Mouse (Mus musculus) cerebellum, adult 9-11 months (tissue): ENCODE data around the gene Marveld3.

Experiments
- DNase-seq: peaks from one replicate; pipeline ENCODE4 v3.0.0; 2022

Gene Marveld3

DNA sequence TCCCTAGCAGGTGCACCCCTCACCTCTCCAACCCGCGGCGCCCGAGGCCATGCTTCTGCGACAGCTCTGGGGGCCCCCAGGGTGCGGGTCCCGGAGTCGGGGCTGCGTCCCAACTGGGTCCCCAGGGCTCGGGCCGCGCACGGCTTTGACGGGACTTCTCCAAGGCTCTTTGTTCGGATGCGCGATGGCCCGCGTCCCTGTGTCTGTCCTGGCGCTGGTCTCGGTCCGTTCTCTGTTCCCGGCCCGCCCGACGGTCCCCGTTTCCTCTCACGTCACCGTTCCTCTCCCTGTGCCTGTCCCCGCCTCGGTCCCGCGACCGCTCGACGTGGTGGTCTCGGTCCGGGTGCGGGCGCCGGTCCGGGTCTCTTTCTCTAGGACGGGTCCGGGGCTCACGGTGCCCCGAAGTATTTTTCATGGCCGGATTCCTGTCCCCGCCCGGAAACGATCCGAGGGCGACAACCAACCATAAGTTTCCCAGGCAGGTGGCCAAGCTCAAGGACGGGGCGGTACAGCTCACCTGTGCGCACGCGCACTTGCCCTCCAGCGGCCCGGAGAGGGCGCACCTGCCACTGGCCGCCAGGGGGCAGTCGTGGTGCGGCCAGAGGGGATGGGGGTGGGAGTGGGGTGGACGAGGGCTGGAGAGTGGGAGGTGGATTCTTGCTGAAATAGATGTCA, at the start of gene Marveld3:
TSS of gene Marveld3 (minus strand) at position 511 of the 675 bp plus-strand sequence.
- no peak for DNase-seq

DNA sequence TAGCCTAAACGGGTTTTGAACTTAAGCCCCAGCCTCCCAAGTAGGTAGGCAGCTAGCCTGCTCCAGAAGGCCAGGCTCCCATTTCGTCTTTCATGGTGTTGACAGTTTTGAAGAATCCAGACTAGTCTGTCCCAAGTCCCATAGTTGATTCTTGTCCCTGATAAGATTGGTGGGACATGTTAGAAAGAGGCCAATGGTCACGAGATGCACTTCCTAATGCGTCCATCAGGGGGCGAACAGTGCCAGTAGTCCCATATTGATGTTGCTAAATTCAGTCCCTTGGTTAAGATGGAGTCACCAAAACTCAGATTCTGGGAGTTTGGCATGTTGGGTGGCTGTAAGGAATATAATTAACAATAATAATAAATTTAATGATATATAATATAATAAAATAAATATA, 48.9 kb upstream of the Marveld3 start:
- DNase-seq: peak; percentile 6

DNA sequence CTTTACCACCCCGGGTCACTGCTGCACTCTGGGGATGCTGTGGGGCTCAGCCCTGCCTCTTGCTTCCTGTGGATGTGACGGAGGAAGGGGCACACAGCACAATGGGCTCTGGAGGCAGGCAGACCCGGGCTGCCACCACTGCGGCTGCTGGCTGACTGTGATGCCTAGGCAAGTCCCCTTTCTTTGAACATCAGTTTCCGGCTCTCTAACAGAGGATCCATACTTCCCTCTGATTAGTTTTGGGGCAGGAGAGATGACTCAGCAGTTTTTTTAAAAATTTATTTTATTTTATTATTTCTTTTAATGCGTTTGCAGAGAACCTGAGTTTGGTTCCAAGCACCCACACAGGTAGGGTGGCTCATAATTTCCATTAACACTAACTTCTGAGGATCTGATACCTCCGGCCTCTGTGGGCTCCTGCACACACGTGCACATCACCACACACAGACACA, 47.0 kb upstream of the Marveld3 start:
- DNase-seq: no peak

DNA sequence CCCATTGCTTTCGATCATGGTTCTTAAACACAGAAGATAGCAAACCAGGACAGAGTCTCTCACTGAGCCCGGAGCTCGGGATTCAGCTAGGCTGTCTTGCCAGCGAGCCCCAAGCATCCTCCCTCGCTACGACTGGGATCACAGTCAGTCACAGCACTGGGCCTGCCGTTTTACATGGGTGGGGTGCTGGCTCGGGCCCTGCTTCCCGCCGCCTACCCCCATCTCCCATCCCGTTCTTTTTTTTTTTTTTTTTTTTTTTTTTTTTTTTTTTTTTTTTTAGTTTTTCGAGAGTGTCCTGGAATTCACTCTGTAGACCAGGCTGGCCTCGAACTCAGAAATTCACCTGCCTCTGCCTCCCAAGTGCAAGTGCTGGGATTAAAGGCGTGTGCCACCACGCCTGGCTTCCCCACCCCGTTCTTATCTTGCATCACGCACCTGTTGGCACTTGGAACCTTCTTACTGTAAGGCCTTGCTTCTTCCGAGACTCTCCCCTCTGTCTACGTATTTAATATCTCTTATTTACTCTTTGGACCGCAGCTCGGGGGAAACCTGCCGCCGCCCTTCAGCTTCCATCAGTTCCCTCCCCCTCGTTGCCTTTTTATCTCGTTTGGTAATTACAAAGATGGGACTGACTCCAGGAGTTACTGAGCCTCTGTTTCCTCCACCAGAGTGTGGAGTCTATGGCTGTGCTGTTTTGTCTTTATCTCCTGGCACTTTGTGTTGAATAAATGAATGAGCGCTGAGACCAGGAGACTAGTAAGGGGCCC, 46.4 kb upstream of the Marveld3 start:
- DNase-seq: no peak

DNA sequence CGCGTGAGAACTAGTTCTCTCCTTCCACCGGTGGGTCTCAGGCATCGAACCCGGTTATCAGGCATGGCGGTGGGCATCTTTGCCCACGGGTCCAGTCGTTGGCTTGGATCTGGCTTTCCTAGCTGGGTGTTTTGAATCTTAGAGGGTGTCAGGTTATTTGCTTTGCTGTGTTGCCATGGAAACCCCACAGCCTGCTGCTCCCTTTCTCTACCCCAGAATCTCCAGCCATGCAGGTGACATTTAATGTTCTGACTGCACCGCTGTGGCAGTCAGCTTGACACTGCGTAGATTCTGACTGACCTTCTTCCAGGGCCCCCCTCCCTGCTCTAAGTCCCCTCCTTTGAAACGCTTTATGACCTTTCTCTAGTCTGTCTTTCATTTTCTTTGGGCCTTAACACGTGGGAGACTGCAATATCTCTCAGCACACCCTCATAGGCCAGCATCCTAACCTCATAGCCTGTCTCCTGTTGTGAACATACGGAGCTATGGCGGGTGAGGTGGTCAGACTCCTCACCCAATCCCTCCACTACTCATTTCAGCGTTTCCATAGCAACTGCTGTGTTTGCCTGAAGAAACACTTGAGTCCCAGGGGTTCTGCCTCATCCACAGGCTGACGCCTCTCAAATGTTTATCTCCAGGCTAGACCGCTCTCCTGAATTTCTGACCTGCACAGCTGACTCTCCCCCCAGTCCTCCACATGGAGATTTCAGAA, 44.5 kb upstream of the Marveld3 start:
- DNase-seq: no peak

DNA sequence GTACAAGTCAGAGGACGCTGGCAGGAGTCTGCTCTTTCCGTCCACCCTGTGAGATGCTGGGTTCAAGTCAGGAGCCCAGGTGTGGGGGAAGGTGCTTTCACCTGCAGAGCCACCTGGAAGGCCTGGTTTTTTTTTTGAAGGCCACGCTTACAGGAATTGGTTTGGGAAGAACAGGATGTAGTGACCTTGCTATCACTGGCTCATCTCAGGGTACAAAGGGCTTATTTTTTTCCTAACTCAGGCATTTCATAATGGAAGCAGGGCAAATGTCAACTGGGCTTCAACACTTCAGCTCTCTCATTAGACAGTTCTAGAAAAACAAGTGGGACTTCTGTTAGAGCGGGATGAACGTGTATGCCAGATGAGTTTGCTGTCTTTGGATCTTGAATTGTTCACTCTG, 42.3 kb upstream of the Marveld3 start:
- no peak for DNase-seq

DNA sequence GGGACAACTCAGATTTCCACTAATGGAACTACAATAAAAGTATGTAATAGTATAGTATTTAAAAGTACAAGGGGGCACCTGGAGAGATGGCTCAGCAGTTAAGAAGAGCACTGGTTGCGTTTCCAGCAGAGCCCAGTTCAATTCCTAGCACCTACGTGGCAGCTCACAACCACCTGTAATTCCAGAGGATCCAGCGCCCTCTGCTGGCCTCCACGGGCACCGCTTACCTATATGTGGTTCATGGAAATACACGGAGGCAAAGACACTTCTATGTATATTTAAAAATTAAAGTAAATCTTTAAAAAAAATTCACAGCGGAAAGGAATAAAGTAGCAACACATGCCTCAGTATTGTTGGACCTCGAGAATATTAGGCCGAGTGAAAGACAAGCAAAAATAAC, 41.0 kb upstream of the Marveld3 start:
- no peak for DNase-seq

DNA sequence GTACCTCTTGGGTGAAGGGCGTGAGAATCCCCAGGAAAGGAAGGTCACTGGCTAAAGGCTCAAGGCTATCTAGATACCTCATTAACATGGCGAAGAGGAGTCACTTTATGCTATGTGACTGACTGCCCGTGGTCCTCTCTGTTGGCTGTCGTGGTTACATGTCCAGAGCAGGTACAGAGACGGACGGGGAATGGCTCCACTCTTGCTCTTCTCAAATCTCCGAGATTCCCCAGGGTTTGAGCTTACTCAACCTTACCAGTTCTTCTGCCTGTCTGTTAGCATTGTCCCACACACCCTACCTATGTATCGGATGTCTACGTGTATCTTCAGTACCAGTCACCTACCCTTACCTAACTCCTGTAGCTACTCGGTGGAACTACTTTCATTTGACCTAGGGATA, 38.0 kb upstream of the Marveld3 start:
- no peak for DNase-seq

DNA sequence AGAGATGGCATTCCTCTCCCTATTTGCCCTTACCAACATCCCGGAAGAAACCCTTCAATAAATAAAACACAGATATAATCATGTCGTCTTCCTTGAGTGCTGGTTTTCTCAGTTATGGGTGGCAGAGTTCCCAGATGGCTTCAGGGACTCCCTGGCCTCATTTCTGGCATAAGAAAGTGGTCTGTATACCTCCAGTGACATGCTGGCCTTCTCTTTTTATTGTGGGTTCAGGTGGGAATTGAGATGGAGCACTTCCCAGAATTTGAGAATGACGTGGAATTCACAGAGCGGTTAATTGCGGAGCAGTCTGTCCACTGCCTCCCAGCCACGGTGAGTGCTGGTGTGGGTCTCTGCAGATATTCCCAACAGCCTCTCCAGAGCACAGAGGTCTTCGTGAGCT, 36.1 kb upstream of the Marveld3 start:
- no peak for DNase-seq

DNA sequence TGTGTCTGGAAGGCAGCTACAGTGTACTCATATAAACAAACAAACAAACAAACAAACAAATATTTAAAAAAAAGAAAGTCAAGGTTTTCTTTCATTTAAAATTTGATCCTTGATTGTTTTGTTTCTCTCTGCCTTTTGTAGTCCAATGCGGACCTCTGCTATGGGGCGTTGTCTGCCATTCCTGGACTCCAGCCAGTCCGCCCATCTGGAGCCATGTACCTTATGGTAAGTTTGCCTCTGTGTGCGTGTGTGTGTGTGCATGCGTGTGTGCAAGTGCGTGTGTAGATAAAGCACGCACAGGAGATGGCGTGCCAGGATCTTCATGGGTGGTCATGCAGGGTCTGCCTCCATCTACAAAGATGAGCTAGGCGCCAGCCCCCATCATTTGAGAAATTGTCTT, 35.4 kb upstream of the Marveld3 start:
- no peak for DNase-seq

DNA sequence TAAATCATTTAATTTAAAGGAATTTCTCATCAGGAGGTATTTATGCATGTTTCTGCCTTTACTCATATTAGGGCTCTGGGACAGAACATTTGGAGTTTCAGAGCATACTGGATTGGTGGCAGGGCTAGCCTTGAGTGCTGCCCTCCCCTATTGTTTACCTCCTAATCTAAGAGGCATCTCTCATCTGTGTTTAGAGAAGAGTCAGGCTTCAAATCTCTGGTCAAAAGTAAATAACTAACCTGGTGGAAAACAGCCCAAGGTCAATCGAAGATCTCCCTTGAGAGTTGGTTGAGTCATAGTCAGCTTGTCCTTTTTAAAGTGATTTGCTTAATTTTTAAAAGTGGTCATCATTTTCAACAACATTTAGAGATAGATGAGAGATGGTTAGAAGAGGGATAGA, 30.9 kb upstream of the Marveld3 start:
- no peak for DNase-seq

DNA sequence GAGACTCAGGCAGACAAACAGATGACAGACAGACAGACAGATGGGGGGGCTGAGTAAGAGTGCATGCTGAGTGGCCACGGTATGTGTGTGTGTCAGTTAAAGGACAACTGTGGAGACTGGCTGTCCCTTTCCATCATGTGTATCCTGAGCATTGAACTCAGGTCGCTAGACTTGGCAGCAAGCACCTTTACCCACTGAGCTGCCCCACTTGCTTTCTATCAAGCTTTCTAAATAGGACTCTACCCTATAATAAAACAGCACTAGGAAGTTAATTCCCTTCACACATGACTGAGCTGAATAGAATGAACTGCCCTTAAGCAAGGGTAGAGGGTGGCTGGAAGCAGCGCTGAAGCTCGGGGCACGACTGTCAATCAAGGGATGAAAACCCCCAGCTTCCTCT, 30.2 kb upstream of the Marveld3 start:
- no peak for DNase-seq

DNA sequence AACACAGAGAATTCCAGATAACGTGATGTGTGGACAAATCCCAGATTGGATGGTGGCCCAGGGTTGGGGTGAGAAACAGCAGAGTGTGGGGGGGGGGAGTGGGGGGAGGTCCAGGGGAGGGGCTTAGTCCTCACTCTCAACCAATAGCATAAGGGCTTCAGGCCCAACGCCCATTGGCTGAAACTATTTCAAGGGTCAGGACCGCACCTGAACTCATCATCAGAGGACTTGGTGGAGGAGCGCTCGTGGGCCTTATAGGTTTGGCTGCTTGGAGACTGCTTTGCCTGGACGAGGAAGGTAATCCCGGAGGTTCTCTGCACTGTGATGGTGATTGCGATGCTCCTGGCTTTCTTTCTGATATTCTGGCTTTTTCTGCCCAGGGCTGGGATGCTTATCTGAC, 28.2 kb upstream of the Marveld3 start, which contains the start of gene Tat:
TSS of gene Tat (plus strand) at position 214 of the 400 bp plus-strand sequence.
- no peak for DNase-seq

DNA sequence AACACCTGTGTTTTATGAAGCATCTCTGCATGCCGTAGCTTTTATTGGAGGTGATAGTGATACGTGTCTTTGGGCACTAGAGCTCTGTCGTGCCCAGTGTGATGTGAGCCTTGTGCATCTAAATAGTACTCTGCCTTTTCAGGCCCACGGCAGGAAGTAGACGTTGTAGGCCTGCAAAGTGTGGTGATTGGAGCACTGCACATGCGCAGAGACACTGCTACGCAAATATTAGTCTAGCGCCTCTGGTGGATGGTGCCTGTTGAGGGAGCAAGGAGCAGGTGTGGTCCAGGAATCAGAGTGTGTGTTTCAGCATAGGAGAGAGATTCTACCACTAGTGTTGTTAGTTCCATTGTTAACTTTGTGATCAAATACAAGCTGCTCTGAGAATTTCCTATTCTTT, 27.1 kb upstream of the Marveld3 start:
- no peak for DNase-seq

DNA sequence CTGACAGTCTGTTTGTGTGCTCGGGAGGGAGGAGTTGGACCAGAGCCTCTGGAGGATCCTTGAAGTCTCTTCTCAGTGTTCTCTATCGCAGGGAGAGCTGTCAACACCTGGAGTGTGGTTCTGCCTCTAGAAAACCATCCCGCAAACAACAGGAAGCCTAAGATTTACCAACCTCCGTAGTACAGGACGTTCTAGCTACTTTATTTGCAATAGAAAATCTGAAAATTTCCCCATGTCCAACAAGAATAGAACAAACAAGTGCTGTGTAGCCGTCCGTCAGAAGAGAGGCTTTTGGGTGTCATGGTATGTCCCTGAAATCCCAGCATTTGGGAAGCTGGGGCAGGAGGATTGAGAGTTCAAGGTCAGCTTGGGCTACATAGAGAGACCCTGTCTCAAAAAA, 25.8 kb upstream of the Marveld3 start:
- DNase-seq: no peak

DNA sequence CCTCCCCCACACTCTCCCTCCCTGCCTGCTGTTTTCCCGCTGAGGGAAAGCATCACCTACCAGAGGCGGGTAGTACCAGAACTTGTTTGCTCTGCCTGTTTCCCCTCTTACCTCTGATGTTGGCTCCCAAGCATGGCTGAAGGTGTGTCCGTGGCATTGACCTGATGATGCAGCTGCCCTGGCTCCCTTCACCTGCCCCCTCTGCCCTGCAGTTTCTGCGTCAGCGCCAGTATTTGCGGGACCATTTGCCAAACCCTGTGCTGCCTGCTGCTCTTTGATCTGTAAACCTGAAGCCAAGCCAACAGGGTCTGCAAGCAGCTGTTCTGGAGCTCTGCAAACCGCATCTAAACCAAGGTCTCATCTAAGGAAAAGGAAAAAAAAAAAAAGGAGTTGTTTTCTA, 24.4 kb upstream of the Marveld3 start:
- DNase-seq: no peak

DNA sequence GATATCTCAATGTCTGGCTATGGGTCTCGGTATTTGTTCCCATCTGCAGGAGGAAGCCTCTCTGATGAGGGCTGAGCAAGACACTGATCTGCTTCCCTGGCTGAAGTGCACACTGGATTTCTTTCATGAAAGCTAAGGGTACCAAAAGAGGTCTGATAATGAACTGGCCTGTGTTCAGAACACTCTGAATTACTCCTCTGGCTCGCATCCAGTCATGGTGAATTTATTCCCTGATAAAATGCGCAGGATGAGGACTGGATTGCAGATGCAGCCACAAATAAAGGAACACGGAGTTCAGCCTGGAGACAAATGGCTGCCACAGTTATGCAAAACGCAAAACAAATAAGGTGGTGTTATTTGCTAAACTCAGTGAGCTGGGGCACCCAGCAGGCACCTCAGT, 21.9 kb upstream of the Marveld3 start:
- DNase-seq: no peak

DNA sequence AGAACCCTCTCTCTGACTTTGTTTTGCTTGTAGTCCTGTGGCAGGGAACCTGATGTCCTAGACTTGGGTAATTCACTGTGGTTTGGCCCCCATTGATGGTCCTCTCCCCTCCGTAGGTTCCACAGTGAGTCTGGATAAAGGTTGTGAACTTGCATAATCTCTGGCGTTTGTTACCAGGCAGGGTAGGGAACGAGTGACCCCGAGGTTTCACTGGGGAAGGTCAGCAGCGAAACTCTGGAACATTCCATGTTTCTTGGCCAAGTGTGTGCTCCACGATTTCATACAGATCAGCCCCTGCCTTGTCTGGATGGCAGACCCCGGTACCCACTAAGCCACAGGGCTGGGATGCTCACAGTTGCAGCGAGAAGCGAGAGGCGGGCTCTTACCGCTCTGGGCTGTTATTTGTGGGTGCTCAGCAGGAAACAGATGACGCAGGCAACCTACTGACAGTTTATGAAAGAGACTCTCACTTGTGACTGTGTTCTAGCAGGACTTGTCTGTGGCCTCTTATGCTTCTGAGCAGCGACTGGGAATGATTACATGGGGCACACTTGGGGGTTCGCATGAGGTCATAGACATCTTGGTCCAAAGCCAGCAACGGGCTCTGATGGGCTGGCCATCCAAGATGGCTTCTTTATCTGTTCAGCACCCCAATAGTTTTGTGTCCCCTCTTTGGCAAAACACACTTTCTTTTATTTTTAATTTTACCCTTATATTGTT, 20.5 kb upstream of the Marveld3 start:
- no peak for DNase-seq

DNA sequence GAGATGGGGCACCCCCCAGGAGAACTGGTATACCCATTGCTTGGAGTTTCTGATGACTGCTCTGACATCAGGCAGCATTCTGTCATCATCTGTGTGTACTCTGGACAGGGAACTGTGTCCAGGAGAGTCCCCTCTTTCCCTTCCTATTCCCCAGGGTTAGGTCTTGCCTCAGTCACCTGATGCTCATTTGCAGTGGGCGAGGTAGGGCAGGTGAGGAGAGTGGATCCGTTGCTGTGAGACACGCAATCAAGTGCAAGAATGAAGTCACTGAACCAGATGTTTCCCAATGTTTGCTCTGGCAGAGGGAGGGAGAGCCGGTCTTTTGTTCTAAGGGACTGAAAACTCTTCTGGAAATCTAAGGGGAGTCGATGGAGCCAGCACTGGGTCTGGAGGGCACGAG, 17.3 kb upstream of the Marveld3 start:
- DNase-seq: no peak

DNA sequence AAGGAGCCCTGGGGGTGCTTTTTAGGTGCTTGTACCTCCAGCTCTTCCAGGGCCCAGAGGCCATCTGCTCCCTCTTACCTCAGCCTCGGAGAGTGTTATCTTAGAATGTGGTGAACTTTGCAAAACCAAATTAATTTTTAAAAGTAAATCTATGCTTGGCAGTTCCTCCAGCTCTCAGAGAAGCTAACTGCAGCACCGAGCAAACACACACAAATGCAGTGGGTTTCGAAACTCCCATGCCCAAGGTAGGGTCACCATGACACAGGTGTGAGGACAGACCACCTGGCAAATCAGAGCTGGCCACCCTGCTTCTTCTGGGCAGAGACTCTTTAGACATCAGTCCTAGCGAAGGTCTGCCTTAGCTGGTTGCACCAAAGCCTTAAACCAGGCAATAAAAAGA, 10.9 kb upstream of the Marveld3 start:
- DNase-seq: no peak

DNA sequence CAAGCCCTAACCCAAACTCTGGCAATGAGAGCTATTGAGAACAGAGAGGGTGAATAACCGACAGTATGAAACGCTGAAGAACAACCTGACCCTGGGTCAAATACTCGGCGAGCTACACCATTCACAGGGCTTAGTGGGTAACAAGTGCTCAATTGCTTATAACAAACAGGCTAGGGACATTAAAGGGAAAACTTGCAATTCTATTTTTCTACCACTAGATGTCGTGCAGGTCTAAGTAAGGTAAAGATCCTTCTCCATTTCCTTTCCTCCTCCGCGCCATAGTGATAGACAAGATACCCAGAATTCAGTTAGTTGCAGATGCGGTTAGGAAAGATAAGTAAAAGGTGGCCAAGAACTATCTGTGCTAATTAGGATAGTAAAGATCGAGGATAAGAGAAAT, 8.3 kb upstream of the Marveld3 start:
- DNase-seq: no peak

DNA sequence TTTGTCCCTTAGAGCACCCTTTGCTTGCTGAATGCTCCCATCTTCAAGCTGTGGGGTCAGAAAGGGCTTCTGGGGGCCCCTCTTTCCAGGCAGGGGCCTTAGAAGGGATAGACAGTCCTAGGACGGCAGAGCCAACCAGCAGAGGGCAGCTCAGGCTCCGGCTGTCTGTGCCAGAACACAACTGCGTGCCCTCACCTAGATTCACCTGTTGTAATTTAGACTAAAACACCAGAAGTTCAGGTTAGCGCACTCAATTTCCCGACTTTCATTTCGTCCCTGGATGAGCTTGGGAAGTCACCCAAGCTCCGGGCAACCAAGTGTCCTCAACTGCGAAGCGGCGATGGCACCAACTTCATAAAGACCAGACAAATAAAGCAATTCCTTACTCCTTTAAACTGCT, 6.8 kb upstream of the Marveld3 start:
- no peak for DNase-seq

DNA sequence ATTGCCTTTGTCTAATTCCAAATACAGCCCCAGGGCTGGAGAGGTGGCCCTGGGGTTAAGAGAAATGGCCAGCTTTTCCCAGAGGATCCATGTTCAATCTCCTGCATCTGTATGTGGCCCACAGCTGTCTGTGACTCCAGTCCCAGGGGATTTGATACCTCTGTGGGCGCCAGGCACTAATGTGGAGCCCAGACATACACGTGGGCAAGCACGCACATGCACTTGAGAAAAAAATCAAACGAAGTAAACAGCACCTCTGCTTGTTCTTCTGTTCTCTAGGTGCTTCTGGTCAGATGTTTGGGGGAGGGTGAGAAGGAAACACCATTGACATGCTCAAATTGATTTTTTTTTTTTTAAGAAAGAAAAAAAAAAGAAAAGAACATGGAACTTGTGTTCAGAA, 2.1 kb upstream of the Marveld3 start:
- DNase-seq: no peak
